Comparison of ENCODE assay signal across 13 mouse cellular contexts in the genomic region with DNA sequence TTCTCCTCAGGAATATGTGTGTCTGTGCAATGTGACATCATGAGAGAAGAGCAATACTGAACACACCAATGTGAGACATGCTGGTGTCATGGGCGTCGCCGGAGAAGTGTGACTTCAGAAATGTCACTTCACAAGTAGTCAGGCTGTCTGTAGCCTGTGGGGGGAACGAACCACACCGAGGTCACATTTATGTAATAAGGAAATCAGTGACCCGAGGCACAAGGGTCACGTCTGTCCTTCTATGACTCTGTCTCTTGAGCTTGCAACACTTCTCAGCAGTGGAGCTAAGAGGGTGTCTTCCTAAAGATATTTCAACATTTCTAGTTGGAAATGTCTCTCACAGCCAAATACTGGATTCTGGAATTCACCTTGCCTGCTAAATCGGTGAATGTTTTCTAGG. TPM values are rescaled to one million over a fixed set of nuclear protein-coding genes. Genes with fewer than 3 reads are reported as not detected.
A peak's percentile ranks its signal among the peaks of the same experiment; 100 is the strongest.
DNase-seq lines count a peak whose midpoint lies in the region; ATAC-seq and TF ChIP-seq lines count a peak whose summit lies in the region.
"Had no signal": no experiment of that assay in that cellular context is flagged by ENCODE, and none has a peak within 500 bp of the region (broad histone marks: within the 10 kb centered on the region; RNA-seq: fewer than 3 reads in every experiment).

No protein-coding gene starts in this region.

- H3K9me3 ChIP-seq in forebrain, embryonic 14.5 days (replicated peaks; ENCODE audit: control insufficient read depth, low read length): no peaks in the 10 kb centered on the region
- H3K9me3 ChIP-seq in forebrain, embryonic 16.5 days (ENCODE audit: control insufficient read depth, low read length): peaks cover 3% of the 10 kb centered on the region; the same call in 1 of the 2 replicates
- H3K9me3 ChIP-seq in neural tube, embryonic 12.5 days: no peaks in the 10 kb centered on the region
- no peaks in the 10 kb centered on the region for H3K9me3 ChIP-seq in limb, embryonic 13.5 days
- no peaks in the 10 kb centered on the region for H3K9me3 ChIP-seq in intestine, postnatal 0 days (ENCODE audit: control insufficient read depth)
- H3K9me3 ChIP-seq: liver, embryonic 15.5 days had no signal

- no peaks in the 10 kb centered on the region for H3K27me3 ChIP-seq in forebrain, embryonic 14.5 days (replicated peaks; ENCODE audit: control insufficient read depth, insufficient read depth, low read length)
- H3K27me3 ChIP-seq in forebrain, embryonic 16.5 days (replicated peaks; ENCODE audit: control insufficient read depth, insufficient read depth, low read length): peaks cover 3% of the 10 kb centered on the region; the same call in 1 of the 2 replicates
- H3K27me3 ChIP-seq in neural tube, embryonic 12.5 days (replicated peaks): no peaks in the 10 kb centered on the region
- 0 out of 2 replicates have a peak, but pooled peaks cover 1% of the 10 kb centered on the region for H3K27me3 ChIP-seq in limb, embryonic 13.5 days
- no peaks in the 10 kb centered on the region for H3K27me3 ChIP-seq in intestine, postnatal 0 days (replicated peaks; ENCODE audit: control insufficient read depth, insufficient read depth, low read length)

- no peak overlapping the region for H3K27ac ChIP-seq in forebrain, embryonic 14.5 days (ENCODE audit: low read depth, low read length)
- H3K27ac ChIP-seq in forebrain, embryonic 16.5 days (ENCODE audit: low read length): no peak overlapping the region
- H3K27ac ChIP-seq in neural tube, embryonic 12.5 days: no peak overlapping the region
- no peak overlapping the region for H3K27ac ChIP-seq in limb, embryonic 13.5 days
- no peak overlapping the region for H3K27ac ChIP-seq in intestine, postnatal 0 days (ENCODE audit: low read depth, low read length)
- H3K27ac ChIP-seq: liver, embryonic 15.5 days had no signal

- H3K4me3 ChIP-seq in forebrain, embryonic 14.5 days (ENCODE audit: low read depth, low read length): no peak overlapping the region
- no peak overlapping the region; the same call in 1 of the 2 replicates for H3K4me3 ChIP-seq in forebrain, embryonic 16.5 days (replicated peaks; ENCODE audit: low read length)
- no peak overlapping the region; the same call in 1 of the 2 replicates for H3K4me3 ChIP-seq in neural tube, embryonic 12.5 days
- H3K4me3 ChIP-seq in limb, embryonic 13.5 days: no peak overlapping the region
- H3K4me3 ChIP-seq in intestine, postnatal 0 days (ENCODE audit: low read depth, low read length): no peak overlapping the region
- H3K4me3 ChIP-seq: liver, embryonic 15.5 days had no signal

- DNase-seq in forebrain, embryonic 14.5 days (ENCODE audit: low spot score): no peak
- DNase-seq in neural tube, embryonic 10.5 days (ENCODE audit: extremely low spot score, low spot score): no peak
- no peak for DNase-seq in cerebellum, adult 9-10 months
- DNase-seq in adrenal gland, postnatal 10 days: no peak
- DNase-seq: B cell, adult 2 months; cerebellum, adult 11-12 months; heart, postnatal 14 days; kidney, adult 2 months had no signal

- no peaks in the 10 kb centered on the region for H3K4me1 ChIP-seq in forebrain, embryonic 14.5 days (ENCODE audit: control insufficient read depth, insufficient read depth, low read length)
- H3K4me1 ChIP-seq in forebrain, embryonic 16.5 days (replicated peaks; ENCODE audit: control insufficient read depth, insufficient read depth, low read length): peaks cover 10% of the 10 kb centered on the region
- peaks cover 16% of the 10 kb centered on the region for H3K4me1 ChIP-seq in neural tube, embryonic 12.5 days
- peaks cover 19% of the 10 kb centered on the region for H3K4me1 ChIP-seq in limb, embryonic 13.5 days
- no peaks in the 10 kb centered on the region for H3K4me1 ChIP-seq in intestine, postnatal 0 days (replicated peaks; ENCODE audit: control insufficient read depth, insufficient read depth, low read length)
- H3K4me1 ChIP-seq: liver, embryonic 15.5 days had no signal

- no peak overlapping the region for H3K9ac ChIP-seq in forebrain, embryonic 14.5 days (ENCODE audit: low read length)
- H3K9ac ChIP-seq in forebrain, embryonic 16.5 days (replicated peaks; ENCODE audit: low read depth, low read length): no peak overlapping the region
- no peak overlapping the region for H3K9ac ChIP-seq in neural tube, embryonic 12.5 days
- no peak overlapping the region for H3K9ac ChIP-seq in limb, embryonic 13.5 days
- no peak overlapping the region for H3K9ac ChIP-seq in intestine, postnatal 0 days (ENCODE audit: low read depth, low read length)
- H3K9ac ChIP-seq: liver, embryonic 15.5 days had no signal

- ATAC-seq in forebrain, embryonic 14.5 days: no peak
- ATAC-seq in forebrain, embryonic 16.5 days: no peak
- no peak for ATAC-seq in neural tube, embryonic 12.5 days (ENCODE audit: low FRiP score, low read depth)
- ATAC-seq in limb, embryonic 13.5 days (ENCODE audit: low FRiP score, low read depth): no peak
- no peak; the same call in 1 of the 2 replicates for ATAC-seq in intestine, postnatal 0 days

- TF ChIP-seq CTCF in intestine, postnatal 0 days (IDR thresholded peaks at IDR 0.05; ENCODE audit: low read depth): no peak

- no peaks in the 10 kb centered on the region for H3K36me3 ChIP-seq in forebrain, embryonic 14.5 days (ENCODE audit: control insufficient read depth, insufficient read depth, low read length)
- H3K36me3 ChIP-seq in forebrain, embryonic 16.5 days (ENCODE audit: control insufficient read depth, insufficient read depth): no peaks in the 10 kb centered on the region
- H3K36me3 ChIP-seq in neural tube, embryonic 12.5 days: no peaks in the 10 kb centered on the region
- H3K36me3 ChIP-seq in limb, embryonic 13.5 days: no peaks in the 10 kb centered on the region
- H3K36me3 ChIP-seq in intestine, postnatal 0 days (ENCODE audit: control insufficient read depth, insufficient read depth): no peaks in the 10 kb centered on the region
- H3K36me3 ChIP-seq: liver, embryonic 15.5 days had no signal

- 68% methylated on average over 8 of the region's 8 CpGs for WGBS in forebrain, embryonic 14.5 days
- 64% methylated on average over 8 of the region's 8 CpGs for WGBS in forebrain, embryonic 16.5 days
- 33% methylated on average over 8 of the region's 8 CpGs for WGBS in neural tube, embryonic 12.5 days
- 39% methylated on average over 8 of the region's 8 CpGs for WGBS in limb, embryonic 13.5 days
- WGBS in intestine, postnatal 0 days: 53% methylated on average over 8 of the region's 8 CpGs

- H3K4me2 ChIP-seq in forebrain, embryonic 14.5 days (ENCODE audit: low read length): peak overlapping the region; percentile 50
- H3K4me2 ChIP-seq in forebrain, embryonic 16.5 days (ENCODE audit: low read length): no peak overlapping the region; the same call in 1 of the 2 replicates
- H3K4me2 ChIP-seq in neural tube, embryonic 12.5 days (replicated peaks): peak overlapping the region; percentile 67
- peak overlapping the region; percentile 65 for H3K4me2 ChIP-seq in limb, embryonic 13.5 days (replicated peaks)
- H3K4me2 ChIP-seq in intestine, postnatal 0 days (replicated peaks; ENCODE audit: low read depth): no peak overlapping the region

RNA-seq across cellular contexts. Expression of a gene that starts 27.2 kb away (rescaled TPM):
- 99.7 and 110 TPM in 2 replicates for polyA plus RNA-seq in forebrain, embryonic 14.5 days (2014; fragmentation: Nextera tagmentation; extraction: Ambion mirVana)
- 118 and 123 TPM in 2 replicates for polyA plus RNA-seq in forebrain, embryonic 16.5 days (2015; fragmentation: Nextera tagmentation; extraction: Ambion mirVana)
- polyA plus RNA-seq in neural tube, embryonic 12.5 days (2016; fragmentation: Nextera tagmentation; extraction: Ambion mirVana): 92.8 and 98.4 TPM in 2 replicates
- 105 and 111 TPM in 2 replicates for polyA plus RNA-seq in limb, embryonic 13.5 days (2015; fragmentation: Nextera tagmentation; extraction: Ambion mirVana)
- polyA plus RNA-seq in intestine, postnatal 0 days (2015; fragmentation: Nextera tagmentation; extraction: Ambion mirVana): 64.9 and 66.6 TPM in 2 replicates
- 10 to 100 TPM; 34.8 to 39.8 TPM for total RNA-seq in adrenal gland, postnatal 10 days (2021)

RNA-seq across cellular contexts. Expression of a gene that starts 42.4 kb away (rescaled TPM):
- polyA plus RNA-seq in forebrain, embryonic 14.5 days (2014; fragmentation: Nextera tagmentation; extraction: Ambion mirVana): 27.1 and 34.4 TPM in 2 replicates
- 28.7 and 31.6 TPM in 2 replicates for polyA plus RNA-seq in forebrain, embryonic 16.5 days (2015; fragmentation: Nextera tagmentation; extraction: Ambion mirVana)
- polyA plus RNA-seq in neural tube, embryonic 12.5 days (2016; fragmentation: Nextera tagmentation; extraction: Ambion mirVana): 26.8 and 28.9 TPM in 2 replicates
- 27.3 and 27.4 TPM in 2 replicates for polyA plus RNA-seq in limb, embryonic 13.5 days (2015; fragmentation: Nextera tagmentation; extraction: Ambion mirVana)
- 29.9 and 32.3 TPM in 2 replicates for polyA plus RNA-seq in intestine, postnatal 0 days (2015; fragmentation: Nextera tagmentation; extraction: Ambion mirVana)
- total RNA-seq in adrenal gland, postnatal 10 days (2021): 10 to 100 TPM; 28.9 to 36.7 TPM

Comparison
In these comparisons a context has a peak if more than half of its experiments do, and no peak if none do; other contexts are left out.
1. H3K4me2 ChIP-seq: peak in forebrain, embryonic 14.5 days (single experiment), neural tube, embryonic 12.5 days (single experiment) and limb, embryonic 13.5 days (single experiment); none in forebrain, embryonic 16.5 days (single experiment) and intestine, postnatal 0 days (single experiment).